Mouse (Mus musculus) forebrain, embryonic 12.5 days (tissue): ENCODE measurements at regions not wholly inside any gene's neighbourhood (a gene's known extent, or its start where the extent isn't known, plus 50 kb on each side); places are given as distances from the start of the nearest gene placed in this dataset.
"Not testable (repeated sequence)": the region's sequence is repeated elsewhere in the genome, so short reads cannot be mapped to it uniquely, and the experiment has no call there.

Experiments used
- ATAC-seq: fragments of 200-750 bp; cut with Nextera tagmentation; 2 replicates; pipeline ENCODE4 v1.8.0; 2017; ENCODE audit warnings: moderate TSS enrichment; ENCODE audit not compliant: low FRiP score
- H3K27ac ChIP-seq: fragments of 300-500 bp; sonication (generic); 2 replicates; pipeline ENCODE4 v1.5.1; 2016; ENCODE audit warnings: mild to moderate bottlenecking
- H3K27me3 ChIP-seq: fragments of 300-500 bp; sonication (generic); 2 replicates; pipeline ENCODE4 v1.6.1; 2016; ENCODE audit warnings: mild to moderate bottlenecking
- H3K36me3 ChIP-seq: fragments of 300-500 bp; sonication (generic); replicated peaks from 2 replicates; pipeline ENCODE4 v1.6.1; 2016; ENCODE audit warnings: mild to moderate bottlenecking
- H3K4me1 ChIP-seq: fragments of 300-500 bp; sonication (generic); 2 replicates; pipeline ENCODE4 v1.6.1; 2016
- H3K4me2 ChIP-seq: fragments of 300-500 bp; sonication (generic); 2 replicates; pipeline ENCODE4 v1.6.1; 2016; ENCODE audit warnings: mild to moderate bottlenecking, moderate library complexity
- H3K4me3 ChIP-seq: fragments of 300-500 bp; sonication (generic); replicated peaks from 2 replicates; pipeline ENCODE4 v1.5.1; 2016; ENCODE audit warnings: mild to moderate bottlenecking
- H3K9ac ChIP-seq: fragments of 300-500 bp; sonication (generic); 2 replicates; pipeline ENCODE4 v1.6.1; 2016; ENCODE audit warnings: mild to moderate bottlenecking
- H3K9me3 ChIP-seq: fragments of 300-500 bp; sonication (generic); 2 replicates; pipeline ENCODE4 v1.6.1; 2016
- WGBS: fragments of 180-500 bp; shearing (Covaris S2); methylation state at CpG from one replicate; pipeline ENCODE4 v1.1.7; 2016; 5-methylcytosine and 5-hydroxymethylcytosine counted together

GRCm38 (mm10) chr1:166871258-166871657, 130.0 kb upstream of the Fam78b start:
- Histone ChIP-seq H3K4me3 (no peak overlapping the region), H3K27me3 (no peaks in the 10 kb centered on the region), H3K4me2 (no peak overlapping the region), H3K36me3 (no peaks in the 10 kb centered on the region), H3K4me1 (no peaks in the 10 kb centered on the region), H3K9me3 (no peaks in the 10 kb centered on the region), H3K9ac (no peak overlapping the region), H3K27ac (no peak overlapping the region)
- no peak for ATAC-seq
- 86% methylated on average over 4 of the region's 4 CpGs for WGBS

GRCm38 (mm10) chr1:166876452-166876851, 124.8 kb upstream of the Fam78b start:
- 88% methylated on average over 2 of the region's 2 CpGs for WGBS
- Histone ChIP-seq H3K27me3 (no peaks in the 10 kb centered on the region), H3K9me3 (no peaks in the 10 kb centered on the region), H3K4me2 (no peak overlapping the region), H3K4me1 (no peaks in the 10 kb centered on the region), H3K9ac (no peak overlapping the region), H3K36me3 (no peaks in the 10 kb centered on the region), H3K27ac (no peak overlapping the region), H3K4me3 (no peak overlapping the region)
- no peak for ATAC-seq

- WGBS, result 83% methylated on average over 3 of the region's 3 CpGs
- no peak overlapping the region for H3K27ac ChIP-seq
- H3K4me1 ChIP-seq, result no peaks in the 10 kb centered on the region
- no peak overlapping the region for H3K9ac ChIP-seq
- no peak overlapping the region for H3K4me3 ChIP-seq
- no peaks in the 10 kb centered on the region for H3K9me3 ChIP-seq
- no peak for ATAC-seq
- no peaks in the 10 kb centered on the region for H3K27me3 ChIP-seq
- no peaks in the 10 kb centered on the region for H3K36me3 ChIP-seq
- H3K4me2 ChIP-seq, result no peak overlapping the region
Observed at GRCm38 (mm10) chr1:166883215-166883614, 118.0 kb upstream of the Fam78b start.

GRCm38 (mm10) chr1:166895945-166896344, 105.3 kb upstream of the Fam78b start:
- H3K36me3 ChIP-seq, result no peaks in the 10 kb centered on the region
- 89% methylated on average over 5 of the region's 5 CpGs for WGBS
- ATAC-seq, result no peak
- peaks cover 8% of the 10 kb centered on the region; the same call in 1 of the 2 replicates for H3K4me1 ChIP-seq
- no peaks in the 10 kb centered on the region for H3K27me3 ChIP-seq
- H3K4me3 ChIP-seq, result no peak overlapping the region
- H3K9ac ChIP-seq, result no peak overlapping the region
- no peak overlapping the region for H3K27ac ChIP-seq
- no peaks in the 10 kb centered on the region for H3K9me3 ChIP-seq
- no peak overlapping the region for H3K4me2 ChIP-seq

- Histone ChIP-seq H3K27ac (no peak overlapping the region), H3K9me3 (no peaks in the 10 kb centered on the region), H3K36me3 (no peaks in the 10 kb centered on the region), H3K9ac (no peak overlapping the region), H3K4me1 (peaks cover 14% of the 10 kb centered on the region; the same call in 1 of the 2 replicates), H3K4me2 (no peak overlapping the region), H3K4me3 (no peak overlapping the region), H3K27me3 (no peaks in the 10 kb centered on the region)
- 88% methylated on average over 2 of the region's 2 CpGs for WGBS
- ATAC-seq, result no peak
Observed at GRCm38 (mm10) chr1:166898741-166899140, 102.5 kb upstream of the Fam78b start.

GRCm38 (mm10) chr1:166899238-166899637, 102.0 kb upstream of the Fam78b start:
- Histone ChIP-seq H3K9me3 (no peaks in the 10 kb centered on the region), H3K36me3 (no peaks in the 10 kb centered on the region), H3K4me3 (no peak overlapping the region), H3K4me2 (no peak overlapping the region), H3K4me1 (peaks cover 14% of the 10 kb centered on the region; the same call in 1 of the 2 replicates), H3K27ac (no peak overlapping the region), H3K9ac (no peak overlapping the region), H3K27me3 (no peaks in the 10 kb centered on the region)
- WGBS, result 81% methylated on average over 6 of the region's 6 CpGs
- ATAC-seq, result no peak

GRCm38 (mm10) chr1:166900028-166900427, 101.2 kb upstream of the Fam78b start:
- H3K4me3 ChIP-seq, result no peak overlapping the region
- H3K9ac ChIP-seq, result no peak overlapping the region
- H3K36me3 ChIP-seq, result no peaks in the 10 kb centered on the region
- no peak overlapping the region for H3K27ac ChIP-seq
- H3K4me2 ChIP-seq, result no peak overlapping the region
- H3K4me1 ChIP-seq, result peaks cover 14% of the 10 kb centered on the region; the same call in 1 of the 2 replicates
- no peaks in the 10 kb centered on the region for H3K27me3 ChIP-seq
- 86% methylated on average over 4 of the region's 4 CpGs for WGBS
- no peak for ATAC-seq
- no peaks in the 10 kb centered on the region for H3K9me3 ChIP-seq

GRCm38 (mm10) chr1:166900441-166901161, 100.6 kb upstream of the Fam78b start:
- Histone ChIP-seq H3K4me3 (no peak overlapping the region), H3K27ac (0 out of 2 replicates have a peak overlapping the region, but pooled peaks have one; percentile 46), H3K27me3 (no peaks in the 10 kb centered on the region), H3K9me3 (no peaks in the 10 kb centered on the region), H3K4me2 (no peak overlapping the region), H3K36me3 (no peaks in the 10 kb centered on the region), H3K4me1 (peaks cover 14% of the 10 kb centered on the region; the same call in 1 of the 2 replicates), H3K9ac (no peak overlapping the region)
- WGBS, result 39% methylated on average over 8 of the region's 8 CpGs
- ATAC-seq, result peak; percentile 41; the same call in 1 of the 2 replicates

- WGBS, result 40% methylated on average over 4 of the region's 4 CpGs
- no peak overlapping the region for H3K9ac ChIP-seq
- H3K9me3 ChIP-seq, result no peaks in the 10 kb centered on the region
- ATAC-seq, result no peak; the same call in 1 of the 2 replicates
- H3K27me3 ChIP-seq, result no peaks in the 10 kb centered on the region
- H3K36me3 ChIP-seq, result no peaks in the 10 kb centered on the region
- no peak overlapping the region for H3K4me3 ChIP-seq
- no peak overlapping the region for H3K4me2 ChIP-seq
- 0 out of 2 replicates have a peak overlapping the region, but pooled peaks have one; percentile 25 for H3K27ac ChIP-seq
- peaks cover 14% of the 10 kb centered on the region; the same call in 1 of the 2 replicates for H3K4me1 ChIP-seq
Observed at GRCm38 (mm10) chr1:166901574-166901973, 99.6 kb upstream of the Fam78b start.

- no peaks in the 10 kb centered on the region for H3K27me3 ChIP-seq
- H3K9ac ChIP-seq, result no peak overlapping the region
- no peak overlapping the region for H3K4me2 ChIP-seq
- H3K27ac ChIP-seq, result no peak overlapping the region
- 88% methylated on average over 5 of the region's 5 CpGs for WGBS
- no peaks in the 10 kb centered on the region for H3K9me3 ChIP-seq
- no peak for ATAC-seq
- peaks cover 14% of the 10 kb centered on the region; the same call in 1 of the 2 replicates for H3K4me1 ChIP-seq
- no peaks in the 10 kb centered on the region for H3K36me3 ChIP-seq
- no peak overlapping the region for H3K4me3 ChIP-seq
Observed at GRCm38 (mm10) chr1:166903417-166903816, 97.8 kb upstream of the Fam78b start.

- H3K4me2 ChIP-seq, result no peak overlapping the region
- ATAC-seq, result no peak
- no peak overlapping the region for H3K27ac ChIP-seq
- no peaks in the 10 kb centered on the region for H3K9me3 ChIP-seq
- no peaks in the 10 kb centered on the region for H3K4me1 ChIP-seq
- no peak overlapping the region for H3K4me3 ChIP-seq
- no peaks in the 10 kb centered on the region for H3K36me3 ChIP-seq
- WGBS, result 90% methylated on average over 10 of the region's 10 CpGs
- no peaks in the 10 kb centered on the region for H3K27me3 ChIP-seq
- H3K9ac ChIP-seq, result no peak overlapping the region
Observed at GRCm38 (mm10) chr1:166908231-166908805, 92.9 kb upstream of the Fam78b start.

GRCm38 (mm10) chr1:166912195-166912594, 89.0 kb upstream of the Fam78b start:
- 97% methylated on average over 7 of the region's 10 CpGs for WGBS
- H3K4me3 ChIP-seq, ATAC-seq, H3K27me3 ChIP-seq, H3K36me3 ChIP-seq, H3K9ac ChIP-seq, H3K4me1 ChIP-seq, H3K4me2 ChIP-seq, H3K27ac ChIP-seq, H3K9me3 ChIP-seq: not testable (repeated sequence)
